Comparison of ENCODE assay signal across 34 mouse cellular contexts in the genomic region with DNA sequence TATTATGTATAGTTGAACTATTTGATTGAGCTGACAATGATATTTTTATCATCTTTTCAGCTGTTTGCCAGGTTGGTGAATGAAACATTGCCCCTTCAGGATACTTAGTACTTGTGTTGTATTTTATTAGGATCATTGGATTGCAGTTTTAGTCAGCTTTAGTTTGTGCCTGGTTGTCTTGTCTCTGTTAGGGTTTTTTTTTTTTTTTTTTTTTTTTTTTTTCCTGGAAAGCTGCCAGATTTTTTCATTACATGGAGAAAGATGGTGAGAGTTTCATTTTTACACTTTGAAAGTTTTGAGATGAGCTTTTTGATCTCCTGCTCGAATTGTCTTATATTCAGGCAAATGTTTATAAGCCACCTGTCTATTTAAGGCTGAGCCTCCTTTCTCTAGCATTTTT. TPM values are rescaled to one million over a fixed set of nuclear protein-coding genes. Genes with fewer than 3 reads are reported as not detected.
A peak's percentile ranks its signal among the peaks of the same experiment; 100 is the strongest.
DNase-seq lines count a peak whose midpoint lies in the region; TF ChIP-seq lines count a peak whose summit lies in the region.
"Had no signal": no experiment of that assay in that cellular context is flagged by ENCODE, and none has a peak within 500 bp of the region (broad histone marks: within the 10 kb centered on the region; RNA-seq: fewer than 3 reads in every experiment).

No protein-coding gene starts in this region.

- no peak overlapping the region for H3K4me3 ChIP-seq in layer of hippocampus, adult 2 months
- H3K4me3 ChIP-seq in CH12.LX (replicated peaks in 1 of 3; ENCODE audit: low read depth in 2 of 3, low read length in 2 of 3, poor library complexity in 1 of 3): no peak overlapping the region
- H3K4me3 ChIP-seq in embryonic facial prominence, embryonic 10.5 days: no peak overlapping the region
- H3K4me3 ChIP-seq: embryonic facial prominence, embryonic 15.5 days; hindbrain, embryonic 13.5 days; liver, embryonic 12.5 days; midbrain, embryonic 12.5 days had no signal

- peak overlapping the region; percentile 2; the same call in 1 of the 2 replicates for H3K4me2 ChIP-seq in CH12.LX (ENCODE audit: insufficient read depth, low read depth, poor library complexity, severe bottlenecking)
- H3K4me2 ChIP-seq: embryonic facial prominence, embryonic 15.5 days; hindbrain, embryonic 13.5 days; liver, embryonic 12.5 days; midbrain, embryonic 12.5 days had no signal

- H3K9me3 ChIP-seq in CH12.LX (replicated peaks; ENCODE audit: low read length): no peaks in the 10 kb centered on the region
- H3K9me3 ChIP-seq in embryonic facial prominence, embryonic 10.5 days: no peaks in the 10 kb centered on the region
- H3K9me3 ChIP-seq: embryonic facial prominence, embryonic 15.5 days; G1E; hindbrain, embryonic 13.5 days; liver, embryonic 12.5 days; midbrain, embryonic 12.5 days had no signal

- no peaks in the 10 kb centered on the region for H3K4me1 ChIP-seq in CH12.LX (ENCODE audit: control insufficient read depth in 1 of 2, insufficient read depth in 2 of 2)
- no peaks in the 10 kb centered on the region for H3K4me1 ChIP-seq in embryonic facial prominence, embryonic 10.5 days
- H3K4me1 ChIP-seq: embryonic facial prominence, embryonic 15.5 days; hindbrain, embryonic 13.5 days; liver, embryonic 12.5 days; midbrain, embryonic 12.5 days had no signal

- WGBS in embryonic facial prominence, embryonic 10.5 days: 76% methylated on average over 1 of the region's 1 CpGs

- TF ChIP-seq CTCF in layer of hippocampus, adult 2 months (conservative IDR thresholded peaks at IDR 0.05): no peak
- no peak for TF ChIP-seq CTCF in CH12.LX (conservative IDR thresholded peaks at IDR 0.05 in 1 of 2, IDR thresholded peaks at IDR 0.05 in 1 of 2; ENCODE audit: low read depth in 2 of 2, low read length in 2 of 2)

- no peak for TF ChIP-seq POLR2A in CH12.LX (IDR thresholded peaks at IDR 0.05; ENCODE audit: low read depth, low read length)

- H3K27ac ChIP-seq in layer of hippocampus, adult 2 months: peak overlapping the region; percentile 88
- H3K27ac ChIP-seq in CH12.LX (ENCODE audit: insufficient read depth, low read depth): no peak overlapping the region
- H3K27ac ChIP-seq in embryonic facial prominence, embryonic 10.5 days (replicated peaks): no peak overlapping the region
- H3K27ac ChIP-seq: embryonic facial prominence, embryonic 15.5 days; hindbrain, embryonic 13.5 days; kidney, postnatal 0 days; liver, embryonic 12.5 days; midbrain, embryonic 12.5 days had no signal

- no peaks in the 10 kb centered on the region for H3K27me3 ChIP-seq in CH12.LX (replicated peaks)
- H3K27me3 ChIP-seq in embryonic facial prominence, embryonic 10.5 days (replicated peaks; ENCODE audit: low read depth, poor library complexity, severe bottlenecking): no peaks in the 10 kb centered on the region
- H3K27me3 ChIP-seq: embryonic facial prominence, embryonic 15.5 days; hindbrain, embryonic 13.5 days; liver, embryonic 12.5 days; midbrain, embryonic 12.5 days had no signal

- peak; percentile 37; the same call in 1 of the 2 replicates for TF ChIP-seq EP300 in CH12.LX (IDR thresholded peaks at IDR 0.05; ENCODE audit: low read length)

- H3K9ac ChIP-seq in CH12.LX (ENCODE audit: insufficient read depth, low read depth): no peak overlapping the region
- H3K9ac ChIP-seq: embryonic facial prominence, embryonic 15.5 days; forebrain, postnatal 0 days; hindbrain, embryonic 13.5 days; liver, embryonic 12.5 days; midbrain, embryonic 12.5 days had no signal

- DNase-seq in layer of hippocampus, adult 2 months (ENCODE audit: low spot score in 2 of 2): no peak
- no peak for DNase-seq in layer of hippocampus, postnatal 36 days
- peak; percentile 63 for DNase-seq in 416B (ENCODE audit: low read depth)
- no peak for DNase-seq in CH12.LX (ENCODE audit: extremely low read depth)
- peak; percentile 71 for DNase-seq in adipocyte (ENCODE audit: low spot score)
- no peak for DNase-seq in embryonic facial prominence, embryonic 10.5 days (ENCODE audit: low spot score)
- no peak for DNase-seq in thymus, adult 18-20 months
- DNase-seq in right cerebral cortex, postnatal 4 days: no peak
- DNase-seq: cerebellum, adult 2 months; cerebellum, postnatal 25 days; forebrain, postnatal 0 days; heart, postnatal 36 days; kidney, adult 18-20 months; lung, postnatal 14 days; right cerebral cortex, postnatal 14 days; thymus, postnatal 36 days had no signal

- H3K36me3 ChIP-seq in CH12.LX (replicated peaks in 1 of 2; ENCODE audit: control insufficient read depth in 1 of 2, insufficient read depth in 1 of 2, low read length in 1 of 2): no peaks in the 10 kb centered on the region
- H3K36me3 ChIP-seq in embryonic facial prominence, embryonic 10.5 days (replicated peaks): no peaks in the 10 kb centered on the region
- H3K36me3 ChIP-seq: embryonic facial prominence, embryonic 15.5 days; G1E; hindbrain, embryonic 13.5 days; liver, embryonic 12.5 days; midbrain, embryonic 12.5 days had no signal

- no peak for TF ChIP-seq RAD21 in CH12.LX (IDR thresholded peaks at IDR 0.05; ENCODE audit: low read depth, low read length)

- H3K79me2 ChIP-seq in CH12.LX (replicated peaks; ENCODE audit: control insufficient read depth, extremely low read depth, insufficient read depth, poor library complexity, severe bottlenecking): no peaks in the 10 kb centered on the region; the same call in 1 of the 2 replicates

- dilution Hi-C loops in CH12.LX (cut with MboI; ENCODE audit: extremely low pct_ligation_motif_present, extremely low pct_unique_long_range_greater_than_20kb, low sequenced_read_pairs): no loop called here

- in situ Hi-C loops in CH12.LX (cut with MboI; ENCODE audit: low pct_ligation_motif_present, low pct_unique_long_range_greater_than_20kb, low sequenced_read_pairs): no loop called here

TF ChIP-seq in CH12.LX, 34 proteins besides CTCF, POLR2A, EP300 and RAD21:
- no peak for TF ChIP-seq MYC (IDR thresholded peaks at IDR 0.05; ENCODE audit: low read depth, low read length)
- TF ChIP-seq HCFC1 (IDR thresholded peaks at IDR 0.05; ENCODE audit: low read depth, low read length): no peak
- peak; percentile 96 for TF ChIP-seq ZNF384 (IDR thresholded peaks at IDR 0.05; ENCODE audit: low read depth, low read length)
- TF ChIP-seq MAZ (IDR thresholded peaks at IDR 0.05; ENCODE audit: low read depth, low read length): no peak
- no peak for TF ChIP-seq ZKSCAN1 (IDR thresholded peaks at IDR 0.05; ENCODE audit: borderline replicate concordance, low read depth, low read length)
- no peak for TF ChIP-seq UBTF (IDR thresholded peaks at IDR 0.05; ENCODE audit: low read depth, low read length)
- no peak for TF ChIP-seq ETS1 (conservative IDR thresholded peaks at IDR 0.05; ENCODE audit: low read depth, low read length)
- TF ChIP-seq NRF1 (IDR thresholded peaks at IDR 0.05; ENCODE audit: low read depth, low read length): no peak

RNA-seq across cellular contexts. Expression of gene Gphn, which starts 22.2 kb away (rescaled TPM):
- total RNA-seq in layer of hippocampus, adult 2 months (2021): 10 to 100 TPM; 66.2 to 71.3 TPM
- 10 to 100 TPM; 71.1 to 78.3 TPM for total RNA-seq in layer of hippocampus, postnatal 36 days (2021)
- total RNA-seq in CH12.LX (2012; rRNA removed): 18.5 and 22.4 TPM in 2 replicates
- total RNA-seq in CH12.LX (2014; rRNA removed): 16.8 and 18.2 TPM in 2 replicates
- 13.9 and 16.3 TPM in 2 replicates for polyA plus RNA-seq in CH12.LX (2012; ENCODE audit: insufficient read length, low read depth)
- polyA plus RNA-seq in embryonic facial prominence, embryonic 10.5 days (2016; fragmentation: Nextera tagmentation; extraction: Ambion mirVana): 11.2 and 13.3 TPM in 2 replicates

RNA-seq across cellular contexts. Expression of gene Gm6657, which starts 54.3 kb away (rescaled TPM):
- total RNA-seq in layer of hippocampus, adult 2 months (2021): not detected
- not detected for total RNA-seq in layer of hippocampus, postnatal 36 days (2021)
- not detected in 2 replicates for total RNA-seq in CH12.LX (2012; rRNA removed)
- not detected in 2 replicates for total RNA-seq in CH12.LX (2014; rRNA removed)
- polyA plus RNA-seq in CH12.LX (2012; ENCODE audit: insufficient read length, low read depth): not detected in 2 replicates
- polyA plus RNA-seq in embryonic facial prominence, embryonic 10.5 days (2016; fragmentation: Nextera tagmentation; extraction: Ambion mirVana): not detected in 2 replicates
- total RNA-seq: forebrain, postnatal 0 days; G1E; gastrocnemius, postnatal 25 days; heart, adult 8-10 months; heart, postnatal 36 days; layer of hippocampus, postnatal 10 days; left cerebral cortex, postnatal 10 days; megakaryocyte, adult 5-6 weeks; neutrophil, adult 5-6 weeks had no signal
- polyA plus RNA-seq: C2C12; cerebellum, adult 2 months; embryonic facial prominence, embryonic 15.5 days; forebrain, postnatal 0 days; G1E; heart, embryonic 14.5 days; hindbrain, embryonic 13.5 days; inflammation-experienced regulatory T-cells, adult 6 months; kidney, postnatal 0 days; large intestine, adult 2 months; limb, embryonic 11.5 days; liver, embryonic 12.5 days; midbrain, embryonic 12.5 days; stomach, embryonic 14.5 days had no signal

Comparison
In these comparisons a context has a peak if more than half of its experiments do, and no peak if none do; other contexts are left out.
1. DNase-seq: peak in 416B (single experiment) and adipocyte (single experiment); none in layer of hippocampus, adult 2 months (0 of 2), layer of hippocampus, postnatal 36 days (0 of 2), CH12.LX (single experiment), embryonic facial prominence, embryonic 10.5 days (single experiment), thymus, adult 18-20 months (0 of 2) and right cerebral cortex, postnatal 4 days (single experiment).